Mouse (Mus musculus) kidney, adult 2 months (tissue): Measurements from ENCODE around the gene Vopp1.

ENCODE experiments used
- CTCF ChIP-seq: fragments of 200-500 bp; conservative IDR thresholded peaks from 2 replicates; pipeline ENCODE4 v1.5.1; 2011; ENCODE audit warnings: low read depth, mild to moderate bottlenecking, control low read depth, low read length, moderate library complexity, mixed read lengths; ENCODE audit not compliant: insufficient read depth, insufficient read length
- POLR2A ChIP-seq: fragments of 200-500 bp; IDR thresholded peaks from one replicate; pipeline ENCODE4 v1.6.1; 2011; ENCODE audit warnings: low read depth, low read length, control low read depth

DNA sequence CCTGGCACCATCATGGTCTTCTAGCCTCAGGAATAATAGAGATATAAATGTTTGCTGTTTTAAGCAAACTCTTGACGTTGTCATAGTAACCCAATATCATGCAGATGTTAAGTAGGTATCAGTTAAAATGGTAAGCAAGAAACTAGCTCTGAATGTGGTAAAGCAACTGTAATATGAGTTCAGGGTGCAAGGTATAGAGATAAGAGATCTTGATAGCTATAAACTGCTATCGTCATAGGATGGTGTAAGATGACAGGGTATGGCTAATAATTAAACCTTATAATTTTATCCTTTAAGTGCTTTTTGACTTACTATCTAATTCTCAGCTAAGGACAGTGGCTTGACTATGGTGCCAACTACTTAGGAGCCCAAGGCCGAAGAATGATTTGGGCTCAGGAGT is 44.6 kb downstream of the Vopp1 start:
- no peak for TF ChIP-seq CTCF
- TF ChIP-seq POLR2A: no peak
